Mouse (Mus musculus): ENCODE data around the gene Twf2. TPM values are rescaled to one million over a fixed set of nuclear protein-coding genes. Genes with fewer than 3 reads are reported as not detected.

The Twf2 gene
- total RNA-seq, 2 experiments from 2014 or later: 160 to 189 TPM

GRCm38 (mm10) chr9:106205713-106206290 is 2.9 kb downstream of the Twf2 start:
- no peak for DNase-seq (ENCODE audit: low spot score)
- intact Hi-C loops (cut with DNase I): loop anchor here (2.0 kb wide), 1 partner anchor 47 kb away; the partner anchor contains the start of gene Glyctk

GRCm38 (mm10) chr9:106206515-106206914 is 3.6 kb downstream of the Twf2 start:
- intact Hi-C loops (cut with DNase I): no loop called here
- DNase-seq (ENCODE audit: low spot score): no peak

- DNase-seq (ENCODE audit: low spot score): no peak
- intact Hi-C loops (cut with DNase I): no loop called here
Observed at GRCm38 (mm10) chr9:106208181-106208580, 5.3 kb downstream of the Twf2 start.

- DNase-seq (ENCODE audit: low spot score): no peak
- intact Hi-C loops (cut with DNase I): loop anchor here (5.0 kb wide), 1 partner anchor 67 kb away; no protein-coding TSS in a partner anchor
Observed at GRCm38 (mm10) chr9:106209954-106210353, 7.0 kb downstream of the Twf2 start.

GRCm38 (mm10) chr9:106210853-106211609 is 8.1 kb downstream of the Twf2 start:
- DNase-seq (ENCODE audit: low spot score): no peak
- intact Hi-C loops (cut with DNase I): loop anchor here (5.0 kb wide), 1 partner anchor 66 kb away; no protein-coding TSS in a partner anchor

- DNase-seq (ENCODE audit: low spot score): peak; percentile 53
- intact Hi-C loops (cut with DNase I): loop anchor here (5.0 kb wide), 1 partner anchor 65 kb away; no protein-coding TSS in a partner anchor
Observed at GRCm38 (mm10) chr9:106211680-106212593, 9.0 kb downstream of the Twf2 start.

- no peak for DNase-seq (ENCODE audit: low spot score)
- intact Hi-C loops (cut with DNase I): loop anchor here (5.0 kb wide), 1 partner anchor 65 kb away; no protein-coding TSS in a partner anchor
Observed at GRCm38 (mm10) chr9:106212594-106212981, 9.7 kb downstream of the Twf2 start.

GRCm38 (mm10) chr9:106215341-106216125 is 12.6 kb downstream of the Twf2 start:
- intact Hi-C loops (cut with DNase I): no loop called here
- DNase-seq (ENCODE audit: low spot score): no peak

- intact Hi-C loops (cut with DNase I): no loop called here
- no peak for DNase-seq (ENCODE audit: low spot score)
Observed at GRCm38 (mm10) chr9:106216971-106217370, 14.1 kb downstream of the Twf2 start.

- no peak for DNase-seq (ENCODE audit: low spot score)
- intact Hi-C loops (cut with DNase I): no loop called here
Observed at GRCm38 (mm10) chr9:106220894-106221523, 18.1 kb downstream of the Twf2 start.

GRCm38 (mm10) chr9:106222261-106222851 is 19.4 kb downstream of the Twf2 start, which contains the start of gene Tlr9:
Gene Tlr9, plus strand, starts transcription at chr9:106222598.
- intact Hi-C loops (cut with DNase I): no loop called here
- DNase-seq (ENCODE audit: low spot score): no peak

GRCm38 (mm10) chr9:106222994-106223393 is 20.1 kb downstream of the Twf2 start:
- no peak for DNase-seq (ENCODE audit: low spot score)
- intact Hi-C loops (cut with DNase I): no loop called here

- intact Hi-C loops (cut with DNase I): no loop called here
- no peak for DNase-seq (ENCODE audit: low spot score)
Observed at GRCm38 (mm10) chr9:106225469-106226150, 22.7 kb downstream of the Twf2 start.

GRCm38 (mm10) chr9:106226151-106226682 is 23.3 kb downstream of the Twf2 start:
- intact Hi-C loops (cut with DNase I): no loop called here
- DNase-seq (ENCODE audit: low spot score): no peak

- intact Hi-C loops (cut with DNase I): no loop called here
Observed at GRCm38 (mm10) chr9:106227790-106228429, 25.0 kb downstream of the Twf2 start.

GRCm38 (mm10) chr9:106230051-106230733 is 27.3 kb downstream of the Twf2 start:
- intact Hi-C loops (cut with DNase I): no loop called here
- no peak for DNase-seq (ENCODE audit: low spot score)

More at GRCm38 (mm10) chr9:106227790-106228429, 25.0 kb downstream of the Twf2 start:
- DNase-seq (ENCODE audit: low spot score): no peak

GRCm38 (mm10) chr9:106230734-106231106 is 27.8 kb downstream of the Twf2 start:
- DNase-seq (ENCODE audit: low spot score): no peak
- intact Hi-C loops (cut with DNase I): no loop called here

All from heart, postnatal 25 days (tissue).